Mouse (Mus musculus) heart, embryonic 13.5 days (tissue): ENCODE measurements around the gene Cyp4f18. TPM values are rescaled to one million over a fixed set of nuclear protein-coding genes. Genes with fewer than 3 reads are reported as not detected.

ENCODE experiments used
- ATAC-seq: fragments of 200-750 bp; cut with Nextera tagmentation; 2 replicates; pipeline ENCODE4 v1.8.0; 2017; ENCODE audit warnings: moderate TSS enrichment; ENCODE audit not compliant: insufficient number of reproducible peaks, low FRiP score, low TSS enrichment; ENCODE audit errors: extremely low read depth
- H3K27ac ChIP-seq: fragments of 300-500 bp; sonication (generic); replicated peaks from 2 replicates; pipeline ENCODE4 v1.5.1; 2015; ENCODE audit warnings: moderate library complexity, mild to moderate bottlenecking, inconsistent platforms
- H3K27me3 ChIP-seq: fragments of 300-500 bp; sonication (generic); replicated peaks from 2 replicates; pipeline ENCODE4 v1.6.1; 2015; ENCODE audit warnings: mild to moderate bottlenecking, inconsistent platforms
- H3K36me3 ChIP-seq: fragments of 300-500 bp; sonication (generic); 2 replicates; pipeline ENCODE4 v1.6.1; 2015; ENCODE audit warnings: mild to moderate bottlenecking, inconsistent platforms
- H3K4me1 ChIP-seq: fragments of 300-500 bp; sonication (generic); 2 replicates; pipeline ENCODE4 v1.6.1; 2015; ENCODE audit warnings: inconsistent platforms
- H3K4me2 ChIP-seq: fragments of 300-500 bp; sonication (generic); 2 replicates; pipeline ENCODE4 v1.6.1; 2015; ENCODE audit warnings: inconsistent platforms, mild to moderate bottlenecking, moderate library complexity
- H3K4me3 ChIP-seq: fragments of 300-500 bp; sonication (generic); 2 replicates; pipeline ENCODE4 v1.5.1; 2015; ENCODE audit warnings: moderate library complexity, mild to moderate bottlenecking, inconsistent platforms
- H3K9ac ChIP-seq: fragments of 300-500 bp; sonication (generic); 2 replicates; pipeline ENCODE4 v1.6.1; 2015; ENCODE audit warnings: inconsistent platforms, mild to moderate bottlenecking, moderate library complexity
- H3K9me3 ChIP-seq: fragments of 300-500 bp; sonication (generic); 2 replicates; pipeline ENCODE4 v1.6.1; 2016; ENCODE audit warnings: inconsistent platforms
- WGBS: fragments of 180-500 bp; shearing (Covaris S2); methylation state at CpG from one replicate; pipeline ENCODE4 v1.1.7; 2015; ENCODE audit warnings: mixed read lengths; 5-methylcytosine and 5-hydroxymethylcytosine counted together
- polyA plus RNA-seq: library from polyadenylated mRNA; unstranded; fragments of >200 nt; fragmentation: Nextera tagmentation; extraction: Ambion mirVana; gene quantifications from 2 replicates; pipeline ENCODE4 v1.2.1, GENCODE M21; 2015

Cyp4f18 gene
- polyA plus RNA-seq, 1 experiment from 2014 or later: 0.60 TPM

DNA sequence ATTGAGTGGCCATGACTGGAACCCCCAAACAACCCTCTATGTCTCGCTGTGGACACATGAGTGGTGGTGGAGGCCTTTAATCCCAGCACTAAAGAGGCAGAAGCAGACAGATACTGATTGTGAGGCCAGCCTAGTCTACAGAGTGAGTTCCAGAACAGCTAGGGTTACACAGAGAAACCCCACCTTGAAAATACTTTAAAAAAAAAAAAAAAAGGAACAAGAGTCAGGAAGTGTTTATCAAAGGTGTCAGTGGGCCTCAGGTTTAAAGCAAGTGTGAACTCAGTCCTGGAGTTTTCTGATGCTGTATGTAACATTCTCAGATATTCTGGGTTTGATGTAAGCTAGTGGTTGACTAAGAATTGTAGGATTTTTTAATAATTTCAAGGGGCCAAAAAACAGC is 56.9 kb downstream of the Cyp4f18 start:
- Histone ChIP-seq H3K27ac (no peak overlapping the region), H3K36me3 (peaks cover 22% of the 10 kb centered on the region), H3K9me3 (peaks cover 10% of the 10 kb centered on the region; the same call in 1 of the 2 replicates), H3K9ac (no peak overlapping the region), H3K4me2 (peak overlapping the region; percentile 80; the same call in 1 of the 2 replicates), H3K4me3 (no peak overlapping the region), H3K27me3 (no peaks in the 10 kb centered on the region), H3K4me1 (peaks cover 21% of the 10 kb centered on the region)
- ATAC-seq: no peak
- 74% methylated on average over 1 of the region's 1 CpGs for WGBS

DNA sequence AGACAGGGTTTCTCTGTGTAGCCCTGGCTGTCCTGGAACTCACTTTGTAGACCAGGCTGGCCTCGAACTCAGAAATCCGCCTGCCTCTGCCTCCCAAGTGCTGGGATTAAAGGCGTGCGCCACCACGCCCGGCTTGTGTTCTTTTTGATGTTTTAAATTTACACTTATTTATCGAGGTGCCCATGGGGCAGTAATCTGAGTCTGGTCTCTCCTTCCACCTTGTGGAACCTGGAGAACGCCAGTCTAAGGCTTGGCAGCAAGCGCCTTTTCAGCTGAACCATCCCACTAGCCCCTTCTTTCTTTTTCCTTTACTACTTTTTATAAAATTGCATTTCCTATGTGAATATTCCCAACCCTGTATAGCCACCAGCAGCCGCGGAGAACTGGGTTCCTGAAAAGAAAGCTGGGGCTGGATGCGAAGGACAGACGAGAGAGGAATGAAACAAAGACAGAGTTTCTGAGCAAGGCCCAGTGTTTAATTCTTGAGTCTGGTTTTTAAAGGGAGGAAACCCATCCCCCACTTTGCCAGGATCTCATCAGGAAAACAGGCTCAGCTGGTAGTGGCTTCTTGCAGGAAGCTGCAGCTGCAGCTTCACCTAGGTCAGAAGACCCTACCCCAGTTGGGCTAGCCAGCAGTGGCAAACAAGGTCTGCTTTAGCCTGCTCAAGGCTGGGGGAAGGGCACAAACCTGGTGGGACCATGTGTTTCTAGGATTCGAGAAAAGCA is 57.8 kb downstream of the Cyp4f18 start:
- H3K4me2 ChIP-seq: peak overlapping the region; percentile 80
- peak overlapping the region; percentile 73 for H3K4me3 ChIP-seq
- peaks cover 10% of the 10 kb centered on the region; the same call in 1 of the 2 replicates for H3K9me3 ChIP-seq
- 32% methylated on average over 14 of the region's 14 CpGs for WGBS
- H3K4me1 ChIP-seq: peaks cover 21% of the 10 kb centered on the region
- ATAC-seq: no peak
- peak overlapping the region; percentile 87 for H3K9ac ChIP-seq
- H3K36me3 ChIP-seq: peaks cover 22% of the 10 kb centered on the region
- H3K27me3 ChIP-seq: peaks cover 6% of the 10 kb centered on the region
- H3K27ac ChIP-seq: peak overlapping the region; percentile 85

DNA sequence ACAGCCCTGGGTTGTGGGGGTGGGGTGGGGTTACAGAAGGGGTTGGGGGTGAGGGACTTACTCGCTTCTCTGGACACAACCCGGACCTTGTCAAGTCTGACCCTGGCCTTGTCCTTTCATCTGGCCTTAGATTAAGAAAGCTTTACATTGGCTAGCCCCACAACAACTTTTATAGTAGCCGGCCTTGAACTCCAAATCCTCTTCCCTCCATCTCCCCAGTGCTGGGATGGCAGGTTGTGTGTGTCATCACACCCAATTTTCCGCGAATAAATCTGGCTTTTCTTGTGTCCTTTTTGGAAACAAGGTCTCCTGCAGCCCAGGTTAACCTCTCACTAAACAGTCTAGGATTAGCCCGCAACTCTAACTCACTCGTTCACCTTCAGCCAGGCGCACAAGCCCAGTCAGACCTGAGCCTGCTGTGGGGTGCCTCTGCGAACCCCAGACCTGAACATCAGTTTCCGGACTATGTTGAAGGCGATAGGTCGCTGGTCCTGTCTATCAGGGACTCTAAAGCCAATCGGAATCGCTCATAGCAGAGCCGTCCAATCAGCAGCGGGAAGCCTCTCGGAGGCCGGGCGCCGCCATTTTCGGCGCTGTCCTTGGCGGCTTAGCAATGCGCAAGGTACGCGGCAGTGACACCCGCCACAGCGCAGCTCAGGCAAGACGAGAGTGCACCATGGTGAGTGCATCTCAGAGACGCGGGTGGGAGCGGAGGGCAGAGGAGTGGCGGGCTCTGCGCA is 58.8 kb downstream of the Cyp4f18 start, which contains the start of gene Zfp961:
Gene Zfp961 (plus strand): TSS at position 557 of the 740 bp plus-strand sequence.
- Histone ChIP-seq H3K4me1 (peaks cover 21% of the 10 kb centered on the region), H3K9me3 (peaks cover 10% of the 10 kb centered on the region; the same call in 1 of the 2 replicates), H3K27me3 (peaks cover 15% of the 10 kb centered on the region), H3K36me3 (peaks cover 22% of the 10 kb centered on the region), H3K9ac (peak within 1 kb of the TSS; percentile 87), H3K4me3 (peak within 1 kb of the TSS; percentile 73), H3K4me2 (peak within 1 kb of the TSS; percentile 80), H3K27ac (peak within 1 kb of the TSS; percentile 85)
- WGBS: 4% methylated on average over 34 of the region's 34 CpGs
- ATAC-seq: peak; percentile 100

DNA sequence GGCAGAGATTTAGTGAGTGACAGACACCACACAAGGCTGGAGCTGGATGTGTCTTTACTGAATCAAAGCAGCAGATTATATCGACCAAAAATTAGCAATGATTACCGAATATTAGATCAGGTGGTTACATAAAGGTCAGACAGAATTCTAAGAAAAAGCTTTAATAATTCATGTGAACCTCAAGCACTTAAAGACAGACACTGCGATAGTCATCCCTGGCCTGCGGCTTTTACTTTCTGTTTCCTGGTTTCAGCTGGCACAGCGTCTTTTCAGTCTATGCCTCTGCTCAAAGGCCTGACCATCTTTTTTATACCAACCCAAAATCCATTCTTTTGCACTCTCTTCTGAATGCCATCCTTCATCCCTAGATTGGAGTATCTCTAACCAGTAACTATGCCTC is 60.8 kb downstream of the Cyp4f18 start:
- Histone ChIP-seq H3K27ac (no peak overlapping the region), H3K4me1 (peaks cover 21% of the 10 kb centered on the region), H3K36me3 (peaks cover 7% of the 10 kb centered on the region), H3K4me3 (no peak overlapping the region), H3K27me3 (peaks cover 29% of the 10 kb centered on the region), H3K9me3 (no peaks in the 10 kb centered on the region), H3K9ac (no peak overlapping the region), H3K4me2 (no peak overlapping the region)
- 86% methylated on average over 5 of the region's 5 CpGs for WGBS
- no peak for ATAC-seq

DNA sequence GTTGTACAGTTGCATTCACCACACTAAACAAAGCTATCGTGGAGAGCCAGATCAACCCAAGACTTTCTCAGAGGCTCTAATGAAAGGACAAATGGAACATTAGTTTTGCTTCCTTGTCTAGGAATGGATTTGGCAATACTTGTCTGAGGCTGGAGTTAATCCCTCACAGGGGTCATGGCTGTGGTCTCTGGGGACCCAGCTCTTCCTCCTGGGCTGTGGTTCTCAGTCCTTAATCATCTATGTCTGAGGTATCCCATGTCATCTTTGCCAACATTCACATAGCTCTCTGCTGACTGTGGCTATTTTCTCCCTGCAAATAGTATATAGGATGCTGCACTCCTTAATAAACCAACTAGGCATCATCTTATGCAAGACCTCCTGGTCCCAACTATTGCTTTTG is 67.7 kb downstream of the Cyp4f18 start:
- no peak overlapping the region for H3K4me2 ChIP-seq
- H3K9ac ChIP-seq: no peak overlapping the region
- ATAC-seq: no peak
- no peak overlapping the region for H3K4me3 ChIP-seq
- no peaks in the 10 kb centered on the region for H3K4me1 ChIP-seq
- no peaks in the 10 kb centered on the region for H3K36me3 ChIP-seq
- peaks cover 25% of the 10 kb centered on the region for H3K27me3 ChIP-seq
- no peak overlapping the region for H3K27ac ChIP-seq
- WGBS: 69% methylated on average over 1 of the region's 1 CpGs
- no peaks in the 10 kb centered on the region for H3K9me3 ChIP-seq

DNA sequence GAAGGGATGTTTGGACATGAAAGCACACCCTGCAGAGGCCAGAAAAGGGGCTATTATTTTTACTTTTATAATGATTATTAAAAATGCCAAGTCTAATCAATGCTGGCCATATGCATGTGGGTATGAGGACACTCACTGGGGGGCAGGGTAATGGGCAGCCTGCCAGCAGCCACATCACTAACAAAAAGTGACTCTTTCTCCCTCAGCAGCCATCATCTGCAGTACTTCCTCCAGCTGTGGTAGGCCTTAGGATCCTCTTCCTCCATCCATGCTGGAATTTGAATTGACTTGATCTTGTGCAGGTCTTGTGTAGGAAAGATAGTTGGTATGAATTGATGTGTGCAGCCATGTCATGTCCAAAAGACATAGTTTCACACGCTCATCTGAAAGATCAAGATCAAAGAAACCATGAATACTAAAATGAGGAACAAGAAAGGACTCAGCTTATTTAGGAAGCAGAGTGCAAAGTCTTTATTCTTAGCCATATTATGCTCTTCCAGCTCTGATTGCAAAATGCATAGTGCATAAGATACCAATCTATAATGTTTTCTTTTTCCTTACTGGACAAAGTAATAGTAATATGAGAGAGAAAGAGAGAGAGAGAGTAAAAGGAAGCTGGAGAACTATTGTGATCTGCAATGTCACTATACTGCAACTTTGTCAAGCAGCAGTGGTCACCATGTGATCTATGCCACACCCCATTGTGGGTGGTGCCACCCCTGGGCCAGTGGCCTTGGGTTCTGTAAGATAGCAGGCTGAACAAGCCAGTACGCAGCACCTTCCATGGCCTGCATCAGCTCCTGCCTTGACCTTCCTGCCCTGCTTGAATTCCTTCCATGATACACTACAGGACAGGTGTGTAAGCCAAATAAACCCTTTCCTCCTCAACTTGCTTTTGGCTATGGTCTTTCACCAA is 68.9 kb downstream of the Cyp4f18 start:
- Histone ChIP-seq H3K4me3 (no peak overlapping the region), H3K4me2 (no peak overlapping the region), H3K27me3 (peaks cover 14% of the 10 kb centered on the region), H3K9ac (no peak overlapping the region), H3K4me1 (no peaks in the 10 kb centered on the region), H3K36me3 (no peaks in the 10 kb centered on the region), H3K9me3 (no peaks in the 10 kb centered on the region), H3K27ac (no peak overlapping the region)
- 68% methylated on average over 2 of the region's 2 CpGs for whole genome bisulfite sequencing
- no peak for ATAC-seq

Other genes with a start within 250 kb of the Cyp4f18 start
- gene Zfp709, start 127.6 kb downstream of the Cyp4f18 start, polyA plus RNA-seq: 3.4 and 4.0 TPM in 2 replicates
- 1.6 and 3.3 TPM in 2 replicates for gene Zfp882, start 101.0 kb downstream of the Cyp4f18 start, polyA plus RNA-seq
- gene Zfp617, start 101.0 kb downstream of the Cyp4f18 start, polyA plus RNA-seq: 23.8 and 25.1 TPM in 2 replicates
- 11.1 and 11.2 TPM in 2 replicates for gene Zfp961, start 58.6 kb downstream of the Cyp4f18 start, polyA plus RNA-seq
- gene Olfr372, start 31.6 kb upstream of the Cyp4f18 start, polyA plus RNA-seq: not detected in 2 replicates
- gene Olfr373, start 73.6 kb upstream of the Cyp4f18 start, polyA plus RNA-seq: not detected in 2 replicates
- 0.04 and 0.20 TPM in 2 replicates for gene Olfr374, start 97.4 kb upstream of the Cyp4f18 start, polyA plus RNA-seq
- 358 and 365 TPM in 2 replicates for gene Tpm4, start 125.3 kb upstream of the Cyp4f18 start, polyA plus RNA-seq
- 77.6 and 77.7 TPM in 2 replicates for gene Rab8a, start 151.6 kb upstream of the Cyp4f18 start, polyA plus RNA-seq
- gene Hsh2d, start 180.0 kb upstream of the Cyp4f18 start, polyA plus RNA-seq: 0.08 and 0.17 TPM in 2 replicates
- gene Cib3, start 203.2 kb upstream of the Cyp4f18 start, polyA plus RNA-seq: not detected in 2 replicates
- gene Gm11034, start 204.0 kb upstream of the Cyp4f18 start, polyA plus RNA-seq: not detected in 2 replicates
- gene Fam32a, start 210.1 kb upstream of the Cyp4f18 start, polyA plus RNA-seq: 41.6 and 43.9 TPM in 2 replicates
- 107 and 116 TPM in 2 replicates for gene Ap1m1, start 230.4 kb upstream of the Cyp4f18 start, polyA plus RNA-seq